Mouse (Mus musculus) cortical plate, adult 2 months (tissue): Measurements from ENCODE around the gene Rnf32. TPM values are rescaled to one million over a fixed set of nuclear protein-coding genes. Genes with fewer than 3 reads are reported as not detected.

Experiments
- H3K27ac ChIP-seq: fragments of 200-500 bp; 2 replicates; pipeline ENCODE4 v1.5.1; 2012; ENCODE audit warnings: low read length, control low read depth, inconsistent platforms; ENCODE audit not compliant: insufficient read depth
- H3K4me1 ChIP-seq: fragments of 200-500 bp; 2 replicates; pipeline ENCODE4 v1.6.1; 2011; ENCODE audit warnings: low read length; ENCODE audit not compliant: control insufficient read depth, insufficient read depth
- H3K4me3 ChIP-seq: fragments of 200-500 bp; 2 replicates; pipeline ENCODE4 v1.5.1; 2011; ENCODE audit warnings: mild to moderate bottlenecking, low read length, control low read depth; ENCODE audit not compliant: insufficient read depth
- CTCF ChIP-seq: fragments of 200-500 bp; IDR thresholded peaks from 2 replicates; pipeline ENCODE4 v1.5.1; 2011; ENCODE audit warnings: mild to moderate bottlenecking, control low read depth, low read length; ENCODE audit not compliant: insufficient read depth; ENCODE audit errors: extremely low read depth
- POLR2A ChIP-seq: fragments of 200-500 bp; IDR thresholded peaks from 2 replicates; pipeline ENCODE4 v1.6.1; 2011; ENCODE audit warnings: mild to moderate bottlenecking, low read length, control low read depth; ENCODE audit not compliant: insufficient read depth; ENCODE audit errors: extremely low read depth
- polyA plus RNA-seq: library from polyadenylated mRNA; depleted of rRNA; stranded (reverse); fragments of >200 nt; gene quantifications from 2 replicates; pipeline ENCODE4 v1.2.3, GENCODE M21; 2012

Rnf32 gene
- polyA plus RNA-seq, 1 experiment = 19.7 TPM

- no peak for TF ChIP-seq POLR2A
- no peak for TF ChIP-seq CTCF
- no peak overlapping the region for H3K4me3 ChIP-seq
These were observed 4.1 kb downstream of the Rnf32 start for GRCm38 (mm10) chr5:29199868-29200267.

DNA sequence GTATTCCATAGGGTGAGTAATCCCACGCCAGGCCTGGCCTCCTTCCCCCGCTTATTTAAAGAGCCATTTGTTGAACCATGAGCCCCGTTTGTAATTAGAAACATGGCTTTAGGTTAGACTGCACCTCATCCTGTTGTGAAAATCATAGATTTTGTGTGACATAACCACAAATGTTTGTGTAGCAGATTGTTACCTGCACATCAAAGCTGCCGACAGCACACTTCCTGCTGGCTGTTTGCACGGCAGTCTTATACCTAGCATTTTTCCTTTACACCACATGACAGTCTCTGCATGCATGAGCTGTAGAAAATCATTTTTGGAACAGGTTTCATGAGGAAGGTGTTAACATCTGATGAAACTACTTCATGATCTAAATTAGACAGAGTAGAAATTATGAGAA lies 9.9 kb downstream of the Rnf32 start:
- Histone ChIP-seq H3K27ac (no peak overlapping the region), H3K4me1 (no peaks in the 10 kb centered on the region), H3K4me3 (no peak overlapping the region)
- TF ChIP-seq CTCF = no peak
- no peak for TF ChIP-seq POLR2A

More at GRCm38 (mm10) chr5:29199868-29200267, 4.1 kb downstream of the Rnf32 start:
- no peaks in the 10 kb centered on the region; the same call in 1 of the 2 replicates for H3K4me1 ChIP-seq
- H3K27ac ChIP-seq = no peak overlapping the region

DNA sequence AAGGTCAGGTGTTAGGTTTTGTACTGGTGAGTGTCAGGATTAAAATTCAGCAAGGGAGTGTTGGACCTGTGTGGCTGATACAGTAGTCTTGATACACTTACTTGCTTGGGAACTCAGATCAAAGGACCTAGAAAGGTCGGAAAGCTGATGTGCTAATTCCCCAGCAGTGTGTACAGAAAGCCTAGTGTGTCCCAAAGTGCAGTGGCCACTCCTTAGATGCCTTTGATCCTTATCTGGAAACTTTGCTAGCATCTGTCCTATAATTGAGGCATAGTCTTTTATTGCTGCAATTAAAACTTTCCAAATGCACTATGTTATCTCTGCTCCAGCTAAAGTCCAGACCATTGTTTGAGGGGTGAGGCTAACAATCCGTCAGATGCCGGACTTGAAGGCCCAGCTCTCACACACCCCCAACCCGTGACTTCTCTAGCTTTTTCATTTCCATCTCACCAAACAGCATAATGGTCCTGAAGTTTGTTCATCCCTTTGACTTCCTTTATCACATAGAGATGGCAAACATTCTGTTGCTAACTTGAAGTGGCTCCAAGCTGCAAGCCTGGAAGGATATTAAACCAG lies 16.3 kb downstream of the Rnf32 start:
- TF ChIP-seq POLR2A (no peak), CTCF (no peak)
- Histone ChIP-seq H3K27ac (no peak overlapping the region), H3K4me1 (no peaks in the 10 kb centered on the region), H3K4me3 (no peak overlapping the region)

DNA sequence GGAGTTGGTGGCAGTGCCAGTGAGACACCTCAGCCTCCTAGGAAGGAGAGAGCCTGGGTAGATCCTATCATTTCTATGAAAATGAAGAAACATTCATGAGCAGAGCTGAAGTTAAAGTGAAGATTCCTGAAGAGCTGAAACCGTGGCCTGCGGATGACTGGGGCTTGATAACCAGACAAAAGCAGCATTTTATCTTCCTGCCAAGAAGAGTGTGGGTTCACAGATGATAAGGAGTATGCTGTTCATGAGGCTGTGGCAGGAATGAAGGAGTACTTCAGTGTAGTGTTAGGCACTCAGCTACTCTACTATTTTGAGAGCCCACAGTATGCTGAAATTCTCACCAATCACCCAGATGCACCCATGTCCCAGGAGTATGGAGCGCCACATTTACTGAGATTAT lies 22.2 kb downstream of the Rnf32 start:
- TF ChIP-seq CTCF (no peak), POLR2A (no peak)
- Histone ChIP-seq H3K4me1 (no peaks in the 10 kb centered on the region), H3K4me3 (no peak overlapping the region), H3K27ac (no peak overlapping the region)

DNA sequence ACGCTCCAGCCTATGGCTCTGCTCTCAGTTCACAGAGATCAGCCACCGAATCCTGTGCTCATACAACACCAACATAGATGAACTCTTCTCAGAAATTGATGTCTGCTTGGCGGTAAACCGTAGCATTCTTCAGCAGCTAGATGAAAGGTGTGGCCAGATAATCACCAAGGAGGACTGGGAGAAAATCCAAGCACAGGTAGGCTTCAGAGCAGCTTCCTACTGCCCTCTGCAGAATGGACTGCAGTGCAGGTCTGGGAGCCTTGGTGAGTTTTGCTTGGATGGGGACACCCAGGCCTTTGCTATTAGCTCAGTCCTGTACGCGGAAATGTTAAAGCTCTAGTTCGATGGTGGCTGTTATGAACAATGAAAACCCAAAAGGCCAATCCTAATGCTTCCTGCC lies 28.3 kb downstream of the Rnf32 start:
- Histone ChIP-seq H3K4me3 (no peak overlapping the region), H3K4me1 (no peaks in the 10 kb centered on the region), H3K27ac (no peak overlapping the region)
- TF ChIP-seq CTCF = no peak
- no peak for TF ChIP-seq POLR2A

DNA sequence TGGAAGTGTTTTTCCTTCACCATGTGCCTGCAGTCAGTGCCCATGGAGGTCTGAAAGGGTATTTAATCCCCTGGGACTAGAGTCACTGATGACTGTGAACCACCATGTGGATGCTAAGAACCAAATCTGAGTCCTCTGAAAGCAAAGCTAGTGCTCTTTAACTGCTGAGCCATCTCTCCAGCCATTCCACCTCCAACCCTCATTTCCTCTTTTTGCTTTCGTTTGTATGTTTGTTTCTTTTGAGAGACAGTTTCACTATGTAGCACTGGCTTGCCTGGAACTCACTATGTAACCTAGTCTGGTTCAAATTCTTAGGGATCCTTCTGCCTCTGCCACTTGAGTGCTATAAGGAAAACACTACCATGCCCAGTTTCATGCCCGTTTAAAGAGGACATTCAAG lies 34.7 kb downstream of the Rnf32 start:
- H3K4me1 ChIP-seq = no peaks in the 10 kb centered on the region
- H3K27ac ChIP-seq = no peak overlapping the region
- H3K4me3 ChIP-seq = no peak overlapping the region
- TF ChIP-seq POLR2A (no peak), CTCF (no peak)

- Histone ChIP-seq H3K27ac (no peak overlapping the region), H3K4me1 (no peaks in the 10 kb centered on the region), H3K4me3 (no peak overlapping the region)
- TF ChIP-seq POLR2A (no peak), CTCF (no peak)
These were observed 42.6 kb downstream of the Rnf32 start for GRCm38 (mm10) chr5:29238379-29238778.

DNA sequence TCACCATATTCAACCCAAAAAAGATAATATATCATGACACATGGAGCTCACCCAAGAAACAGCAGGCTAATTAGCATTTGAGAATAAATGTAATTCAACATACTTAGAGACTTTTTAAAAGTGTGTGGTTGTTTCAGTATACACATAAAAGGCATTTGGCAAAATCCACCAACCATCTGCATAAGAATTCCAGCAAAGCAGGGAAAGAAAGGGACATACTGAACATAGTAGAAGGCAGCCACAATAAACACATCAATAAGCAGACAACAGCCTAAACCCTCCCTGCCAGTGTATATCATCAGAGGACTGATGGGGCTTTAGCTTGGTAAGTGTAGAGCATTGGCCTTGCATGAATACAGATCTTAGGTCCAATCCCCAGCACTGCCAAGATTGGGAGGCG lies 49.0 kb downstream of the Rnf32 start:
- TF ChIP-seq POLR2A (no peak), CTCF (no peak)
- Histone ChIP-seq H3K27ac (no peak overlapping the region), H3K4me3 (no peak overlapping the region), H3K4me1 (no peaks in the 10 kb centered on the region; the same call in 1 of the 2 replicates)

DNA sequence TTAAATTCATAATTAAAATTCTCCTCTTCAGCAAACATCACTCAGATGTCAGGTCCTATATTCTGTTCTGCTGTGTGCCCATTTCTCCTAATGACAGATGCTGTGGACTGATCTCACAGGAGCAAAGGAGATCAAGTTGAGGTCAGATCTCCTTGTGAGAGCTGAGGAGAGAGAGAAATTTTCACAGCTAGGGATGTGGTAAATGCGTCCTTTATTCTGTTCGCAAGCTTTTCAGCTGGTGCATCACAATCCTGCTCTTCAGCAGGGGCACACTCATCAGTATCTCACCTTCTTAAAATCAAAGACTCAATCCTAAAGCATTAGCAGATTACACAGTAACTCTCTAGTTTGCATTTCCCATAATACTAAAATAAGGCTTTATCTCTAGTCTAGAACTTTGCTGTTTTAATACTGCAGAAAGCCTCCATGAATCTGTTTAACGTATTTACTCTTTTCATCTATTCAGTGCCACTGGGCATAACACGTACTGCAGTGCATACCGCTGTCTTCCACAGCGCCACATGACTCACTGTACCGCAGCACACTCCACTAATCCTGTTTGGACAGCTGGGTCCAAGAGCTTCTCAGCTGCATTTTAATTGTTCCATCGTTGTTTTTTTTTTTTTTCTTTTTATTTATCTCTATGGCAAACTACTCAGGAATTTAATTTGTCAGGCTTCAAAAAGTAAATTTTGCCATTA lies 55.2 kb downstream of the Rnf32 start:
- no peaks in the 10 kb centered on the region; the same call in 1 of the 2 replicates for H3K4me1 ChIP-seq
- no peak overlapping the region for H3K27ac ChIP-seq
- H3K4me3 ChIP-seq = no peak overlapping the region
- no peak for TF ChIP-seq CTCF
- TF ChIP-seq POLR2A = no peak

GRCm38 (mm10) chr5:29251496-29251873 lies 55.7 kb downstream of the Rnf32 start:
- no peak overlapping the region for H3K27ac ChIP-seq
- H3K4me1 ChIP-seq = no peaks in the 10 kb centered on the region; the same call in 1 of the 2 replicates
- H3K4me3 ChIP-seq = no peak overlapping the region
- no peak for TF ChIP-seq CTCF
